Mouse (Mus musculus) liver, embryonic 14.5 days (tissue): ENCODE measurements around the gene Oosp1. TPM values are rescaled to one million over a fixed set of nuclear protein-coding genes. Genes with fewer than 3 reads are reported as not detected.

Source experiments
- ATAC-seq: fragments of 200-750 bp; cut with Nextera tagmentation; 2 replicates; pipeline ENCODE4 v1.8.0; 2017; ENCODE audit warnings: moderate number of reproducible peaks, mild to moderate bottlenecking, moderate library complexity; ENCODE audit not compliant: insufficient read depth
- DNase-seq, 3 experiments: peaks; one replicate each; pipeline ENCODE4 v3.0.0-alpha.2; 2012 to 2013; ENCODE audit warnings: low read depth in 3 of 3, low spot score in 3 of 3
- H3K27ac ChIP-seq: fragments of 300-500 bp; sonication (generic); 2 replicates; pipeline ENCODE4 v1.5.1; 2014; ENCODE audit warnings: moderate library complexity, mild to moderate bottlenecking, control low read depth, inconsistent platforms
- H3K27me3 ChIP-seq: fragments of 300-500 bp; sonication (generic); 2 replicates; pipeline ENCODE4 v1.6.1; 2014; ENCODE audit warnings: mild to moderate bottlenecking, low read length, moderate library complexity; ENCODE audit not compliant: control insufficient read depth, insufficient read depth
- H3K36me3 ChIP-seq: fragments of 300-500 bp; sonication (generic); replicated peaks from 2 replicates; pipeline ENCODE4 v1.6.1; 2014; ENCODE audit warnings: low read depth; ENCODE audit not compliant: control insufficient read depth, insufficient read depth
- H3K4me1 ChIP-seq, 2 experiments: fragments of 200-500 bp in 1 of 2; fragments of 300-500 bp in 1 of 2; sonication (generic) in 1 of 2; replicated peaks; 2 replicates each; pipeline ENCODE4 v1.6.1; 2012 to 2014; ENCODE audit warnings: antibody characterized with exemption in 1 of 2, inconsistent platforms in 1 of 2, low read length in 1 of 2; ENCODE audit not compliant: control insufficient read depth in 2 of 2, insufficient read depth in 2 of 2
- H3K4me2 ChIP-seq: fragments of 300-500 bp; sonication (generic); 2 replicates; pipeline ENCODE4 v1.6.1; 2014; ENCODE audit warnings: low read depth, mild to moderate bottlenecking, control low read depth, moderate library complexity
- H3K4me3 ChIP-seq, 2 experiments: fragments of 200-500 bp in 1 of 2; fragments of 300-500 bp in 1 of 2; sonication (generic) in 1 of 2; 2 replicates each; pipeline ENCODE4 v1.5.1; 2012 to 2014; ENCODE audit warnings: low read depth in 2 of 2, low read length in 2 of 2, mild to moderate bottlenecking in 2 of 2, control low read depth in 1 of 2, inconsistent platforms in 1 of 2, moderate library complexity in 1 of 2; ENCODE audit not compliant: insufficient read depth in 1 of 2
- H3K9ac ChIP-seq: fragments of 300-500 bp; sonication (generic); replicated peaks from 2 replicates; pipeline ENCODE4 v1.6.1; 2014; ENCODE audit warnings: mild to moderate bottlenecking, control low read depth, moderate library complexity
- H3K9me3 ChIP-seq: fragments of 300-500 bp; sonication (generic); 2 replicates; pipeline ENCODE4 v1.6.1; 2016; ENCODE audit warnings: low read length, mixed read lengths; ENCODE audit not compliant: control insufficient read depth
- CTCF ChIP-seq: IDR thresholded peaks from 2 replicates; pipeline ENCODE4 v1.5.1; 2016; ENCODE audit warnings: antibody characterized with exemption, low read depth, control low read depth
- EP300 ChIP-seq: IDR thresholded peaks from 2 replicates; pipeline ENCODE4 v1.6.1; 2016; ENCODE audit warnings: antibody characterized with exemption, low read depth
- WGBS: fragments of 180-500 bp; shearing (Covaris S2); extraction: QIAGEN DNeasy Blood & Tissue Kit; methylation state at CpG from one replicate; pipeline ENCODE4 v1.1.7; 2014; ENCODE audit not compliant: insufficient replicate concordance; 5-methylcytosine and 5-hydroxymethylcytosine counted together
- polyA plus RNA-seq, 2 experiments: library from polyadenylated mRNA; depleted of rRNA in 1 of 2; stranded (reverse) in 1 of 2; unstranded in 1 of 2; fragments of >200 nt; fragmentation: Nextera tagmentation in 1 of 2; extraction: Ambion mirVana in 1 of 2; gene quantifications; 2 replicates each; pipeline versions ENCODE4 v1.2.1 to v1.2.3; 2012 to 2014

The Oosp1 gene
- polyA plus RNA-seq, 2 experiments = 0.08 to 0.22 TPM

DNA sequence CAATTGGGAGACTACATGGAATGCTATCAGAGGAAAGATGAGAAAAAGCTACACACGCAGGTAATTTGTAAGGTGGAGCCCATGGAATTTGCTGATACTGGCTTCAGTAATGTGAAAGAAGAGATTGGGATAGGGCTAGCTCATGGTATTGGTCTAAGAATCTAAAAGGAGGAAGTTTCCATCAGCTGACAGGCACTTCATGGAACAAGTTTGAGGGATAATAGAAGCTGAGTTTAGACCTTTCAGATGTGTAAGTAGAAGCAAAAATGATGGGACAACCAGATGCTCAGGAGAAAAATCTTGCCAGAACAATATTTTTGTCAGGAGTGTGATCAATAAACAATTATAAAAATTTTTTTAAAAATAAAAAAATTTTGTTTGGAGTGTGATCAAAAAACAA, 57.2 kb downstream of the Oosp1 start:
- TF ChIP-seq EP300 (no peak), CTCF (no peak)
- DNase-seq = no peak
- Histone ChIP-seq H3K4me3 (no peak overlapping the region), H3K27ac (no peak overlapping the region), H3K4me1 (no peaks in the 10 kb centered on the region), H3K9ac (no peak overlapping the region), H3K4me2 (no peak overlapping the region), H3K27me3 (no peaks in the 10 kb centered on the region), H3K36me3 (no peaks in the 10 kb centered on the region), H3K9me3 (no peaks in the 10 kb centered on the region)
- WGBS = 50% methylated on average over 1 of the region's 1 CpGs
- ATAC-seq = no peak

DNA sequence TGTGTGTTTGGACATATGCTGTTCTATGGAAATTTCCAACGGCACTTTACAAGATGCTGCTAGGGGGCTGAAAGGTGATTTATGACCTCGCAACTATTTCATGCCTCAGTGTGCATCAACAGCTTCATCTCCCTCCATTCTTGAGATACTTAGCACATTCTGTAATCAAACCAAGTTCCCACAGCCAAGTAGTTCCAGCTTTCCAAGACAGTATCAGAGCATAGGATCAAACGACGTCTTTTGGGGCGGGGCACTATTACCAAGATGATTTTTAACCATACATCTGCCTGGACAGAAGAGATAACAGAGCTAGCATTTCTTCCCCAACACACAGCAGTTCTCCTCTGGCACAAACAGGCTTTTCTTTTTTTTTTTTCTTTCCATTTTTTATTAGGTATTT, 65.7 kb downstream of the Oosp1 start:
- Histone ChIP-seq H3K4me2 (peak overlapping the region; percentile 13; the same call in 1 of the 2 replicates), H3K4me3 (no peak overlapping the region), H3K4me1 (peaks cover 7 to 8% of the 10 kb centered on the region in 2 experiments; a peak in 2 of 4 replicates), H3K27ac (no peak overlapping the region), H3K36me3 (no peaks in the 10 kb centered on the region), H3K9ac (no peak overlapping the region), H3K9me3 (no peaks in the 10 kb centered on the region), H3K27me3 (no peaks in the 10 kb centered on the region)
- ATAC-seq (peak; percentile 89), DNase-seq (peak; percentile 36 to 45 (median 38))
- TF ChIP-seq EP300 (peak; percentile 77), CTCF (no peak)
- WGBS = 23% methylated on average over 5 of the region's 5 CpGs

DNA sequence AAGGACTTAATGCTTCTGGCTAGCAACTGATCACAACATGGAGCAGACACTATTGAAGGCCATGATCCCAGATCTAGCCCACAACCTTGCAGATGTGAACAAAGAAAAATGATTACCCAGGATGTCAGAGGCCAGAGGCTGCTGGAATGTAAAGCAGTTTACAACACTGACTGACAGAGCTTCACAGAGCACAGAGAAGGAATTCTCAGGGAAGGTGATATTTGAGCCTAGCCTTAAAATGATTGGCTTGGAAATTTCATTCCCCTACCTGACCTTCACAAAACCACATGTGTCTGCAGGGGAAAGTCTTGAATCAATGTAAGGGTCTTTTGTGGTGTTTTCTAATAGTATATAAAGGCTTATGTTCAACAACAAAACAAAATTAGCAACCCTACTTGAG, 66.2 kb downstream of the Oosp1 start:
- ATAC-seq = no peak
- Histone ChIP-seq H3K36me3 (no peaks in the 10 kb centered on the region), H3K4me3 (no peak overlapping the region), H3K4me2 (no peak overlapping the region), H3K4me1 (peaks cover 7 to 8% of the 10 kb centered on the region in 2 experiments; a peak in 2 of 4 replicates), H3K9me3 (no peaks in the 10 kb centered on the region), H3K27ac (no peak overlapping the region), H3K27me3 (no peaks in the 10 kb centered on the region), H3K9ac (no peak overlapping the region)
- DNase-seq = no peak
- TF ChIP-seq CTCF (no peak), EP300 (no peak)

DNA sequence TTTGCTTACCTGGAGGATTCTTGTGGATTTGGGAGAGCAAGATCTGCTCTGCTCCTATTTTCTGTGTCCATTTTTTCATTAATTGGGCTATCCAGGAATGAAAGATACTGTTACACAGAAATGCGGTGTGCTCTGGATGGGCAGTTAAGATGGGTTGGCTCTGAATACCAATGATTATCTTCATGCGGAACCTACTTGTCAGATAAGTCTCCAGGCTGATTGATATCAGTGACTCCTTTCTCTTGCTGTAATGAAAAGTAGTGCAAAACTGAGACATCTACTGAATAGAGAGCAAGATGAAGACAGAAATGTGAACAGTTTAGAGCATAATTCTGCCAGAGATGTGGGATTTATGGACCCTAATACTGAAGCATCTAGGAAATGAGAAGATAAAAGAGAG, 67.4 kb downstream of the Oosp1 start, which contains the start of gene Ms4a2:
TSS of gene Ms4a2 (minus strand) at position 169 of the 400 bp plus-strand sequence.
- Histone ChIP-seq H3K4me1 (peaks cover 7 to 11% of the 10 kb centered on the region in 2 experiments; a peak in 2 of 4 replicates), H3K9ac (no peak within 1 kb of the TSS), H3K4me2 (no peak within 1 kb of the TSS), H3K4me3 (no peak within 1 kb of the TSS), H3K27ac (no peak within 1 kb of the TSS), H3K27me3 (no peaks in the 10 kb centered on the region), H3K9me3 (no peaks in the 10 kb centered on the region), H3K36me3 (no peaks in the 10 kb centered on the region)
- DNase-seq (no peak), ATAC-seq (no peak)
- no peak for TF ChIP-seq EP300
- no peak for TF ChIP-seq CTCF
- 59% methylated on average over 2 of the region's 2 CpGs for WGBS

DNA sequence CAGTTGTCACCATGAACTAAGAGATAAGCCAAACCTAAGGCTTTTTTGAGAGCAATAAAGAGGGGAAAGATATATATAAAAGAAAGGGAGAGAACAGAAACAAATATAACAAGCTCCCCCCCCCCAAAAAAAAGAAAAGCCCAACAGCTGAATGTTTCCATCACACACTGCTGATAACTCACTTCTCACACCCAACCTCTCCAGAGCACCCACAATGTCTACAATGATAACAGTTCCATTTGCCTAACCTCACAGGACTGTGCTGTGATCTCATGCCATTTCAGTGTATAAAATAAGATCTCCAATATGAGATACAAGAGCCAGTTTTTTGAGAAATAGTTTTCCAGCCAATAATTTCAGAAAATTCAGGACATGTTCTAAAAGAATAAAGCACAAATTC, 73.0 kb downstream of the Oosp1 start:
- DNase-seq = no peak
- H3K36me3 ChIP-seq = no peaks in the 10 kb centered on the region
- ATAC-seq = peak; percentile 77; the same call in 1 of the 2 replicates

More for the DNA sequence above, 73.0 kb downstream of the Oosp1 start:
- Histone ChIP-seq H3K4me1 (peaks cover 10 to 20% of the 10 kb centered on the region in 2 experiments), H3K9ac (no peak overlapping the region), H3K4me3 (no peak overlapping the region), H3K27me3 (no peaks in the 10 kb centered on the region), H3K4me2 (no peak overlapping the region; the same call in 1 of the 2 replicates), H3K27ac (no peak overlapping the region), H3K9me3 (no peaks in the 10 kb centered on the region)
- TF ChIP-seq EP300 = peak; percentile 63
- TF ChIP-seq CTCF = no peak

Other genes with a start within 250 kb of the Oosp1 start
- gene Ms4a4b, start 247.6 kb downstream of the Oosp1 start, polyA plus RNA-seq (2012; rRNA removed) = 0.30 and 0.34 TPM in 2 replicates
- 0.14 and 0.30 TPM in 2 replicates for gene Ms4a4b, start 247.6 kb downstream of the Oosp1 start, polyA plus RNA-seq (2014; fragmentation: Nextera tagmentation; extraction: Ambion mirVana)
- gene Ms4a6c, start 221.8 kb downstream of the Oosp1 start, polyA plus RNA-seq (2012; rRNA removed) = 2.8 and 4.2 TPM in 2 replicates
- 6.0 and 6.3 TPM in 2 replicates for gene Ms4a6c, start 221.8 kb downstream of the Oosp1 start, polyA plus RNA-seq (2014; fragmentation: Nextera tagmentation; extraction: Ambion mirVana)
- gene Gm8369, start 205.2 kb downstream of the Oosp1 start, polyA plus RNA-seq (2012; rRNA removed) = 0.07 TPM in 1 of 2 replicates, not detected in the other
- gene Gm8369, start 205.2 kb downstream of the Oosp1 start, polyA plus RNA-seq (2014; fragmentation: Nextera tagmentation; extraction: Ambion mirVana) = not detected in 2 replicates
- gene Ms4a6b, start 174.6 kb downstream of the Oosp1 start, polyA plus RNA-seq (2012; rRNA removed) = 0.74 and 1.7 TPM in 2 replicates
- 2.1 and 2.2 TPM in 2 replicates for gene Ms4a6b, start 174.6 kb downstream of the Oosp1 start, polyA plus RNA-seq (2014; fragmentation: Nextera tagmentation; extraction: Ambion mirVana)
- gene Ms4a4d, start 154.3 kb downstream of the Oosp1 start, polyA plus RNA-seq (2012; rRNA removed) = 0.09 and 0.12 TPM in 2 replicates
- gene Ms4a4d, start 154.3 kb downstream of the Oosp1 start, polyA plus RNA-seq (2014; fragmentation: Nextera tagmentation; extraction: Ambion mirVana) = 0.20 TPM in 2 replicates
- 1.7 and 2.4 TPM in 2 replicates for gene Ms4a6d, start 86.3 kb downstream of the Oosp1 start, polyA plus RNA-seq (2012; rRNA removed)
- 4.1 and 5.4 TPM in 2 replicates for gene Ms4a6d, start 86.3 kb downstream of the Oosp1 start, polyA plus RNA-seq (2014; fragmentation: Nextera tagmentation; extraction: Ambion mirVana)
- gene Ms4a2, start 67.4 kb downstream of the Oosp1 start, polyA plus RNA-seq (2012; rRNA removed) = 0.25 and 0.58 TPM in 2 replicates
- gene Ms4a2, start 67.4 kb downstream of the Oosp1 start, polyA plus RNA-seq (2014; fragmentation: Nextera tagmentation; extraction: Ambion mirVana) = 0.77 and 1.6 TPM in 2 replicates
- 11.1 and 12.4 TPM in 2 replicates for gene Ms4a3, start 50.3 kb downstream of the Oosp1 start, polyA plus RNA-seq (2012; rRNA removed)
- 22.9 and 38.3 TPM in 2 replicates for gene Ms4a3, start 50.3 kb downstream of the Oosp1 start, polyA plus RNA-seq (2014; fragmentation: Nextera tagmentation; extraction: Ambion mirVana)
- 0.17 and 0.36 TPM in 2 replicates for gene Oosp2, start 30.6 kb downstream of the Oosp1 start, polyA plus RNA-seq (2012; rRNA removed)
- 0.66 and 0.77 TPM in 2 replicates for gene Oosp2, start 30.6 kb downstream of the Oosp1 start, polyA plus RNA-seq (2014; fragmentation: Nextera tagmentation; extraction: Ambion mirVana)
- gene Oosp3, start 5.9 kb upstream of the Oosp1 start, polyA plus RNA-seq (2012; rRNA removed) = not detected in 2 replicates
- not detected in 2 replicates for gene Oosp3, start 5.9 kb upstream of the Oosp1 start, polyA plus RNA-seq (2014; fragmentation: Nextera tagmentation; extraction: Ambion mirVana)
- gene Gif, start 56.4 kb upstream of the Oosp1 start, polyA plus RNA-seq (2012; rRNA removed) = 0.02 and 0.03 TPM in 2 replicates
- gene Gif, start 56.4 kb upstream of the Oosp1 start, polyA plus RNA-seq (2014; fragmentation: Nextera tagmentation; extraction: Ambion mirVana) = 0.13 TPM in 1 of 2 replicates, not detected in the other
- 14.0 and 27.7 TPM in 2 replicates for gene Mrpl16, start 79.2 kb upstream of the Oosp1 start, polyA plus RNA-seq (2012; rRNA removed)
- 41.8 and 43.9 TPM in 2 replicates for gene Mrpl16, start 79.2 kb upstream of the Oosp1 start, polyA plus RNA-seq (2014; fragmentation: Nextera tagmentation; extraction: Ambion mirVana)
- 0.39 and 0.78 TPM in 2 replicates for gene Stx3, start 128.3 kb upstream of the Oosp1 start, polyA plus RNA-seq (2012; rRNA removed)
- gene Stx3, start 128.3 kb upstream of the Oosp1 start, polyA plus RNA-seq (2014; fragmentation: Nextera tagmentation; extraction: Ambion mirVana) = 2.1 and 2.6 TPM in 2 replicates
- not detected in 2 replicates for gene Olfr1417, start 148.1 kb upstream of the Oosp1 start, polyA plus RNA-seq (2012; rRNA removed)
- gene Olfr1417, start 148.1 kb upstream of the Oosp1 start, polyA plus RNA-seq (2014; fragmentation: Nextera tagmentation; extraction: Ambion mirVana) = not detected in 2 replicates
- not detected in 2 replicates for gene Olfr1418, start 169.9 kb upstream of the Oosp1 start, polyA plus RNA-seq (2012; rRNA removed)
- gene Olfr1418, start 169.9 kb upstream of the Oosp1 start, polyA plus RNA-seq (2014; fragmentation: Nextera tagmentation; extraction: Ambion mirVana) = not detected in 2 replicates
- not detected in 2 replicates for gene Olfr1419, start 184.0 kb upstream of the Oosp1 start, polyA plus RNA-seq (2012; rRNA removed)
- gene Olfr1419, start 184.0 kb upstream of the Oosp1 start, polyA plus RNA-seq (2014; fragmentation: Nextera tagmentation; extraction: Ambion mirVana) = not detected in 2 replicates
- gene Olfr1420, start 195.4 kb upstream of the Oosp1 start, polyA plus RNA-seq (2012; rRNA removed) = not detected in 2 replicates
- not detected in 2 replicates for gene Olfr1420, start 195.4 kb upstream of the Oosp1 start, polyA plus RNA-seq (2014; fragmentation: Nextera tagmentation; extraction: Ambion mirVana)
- gene Patl1, start 221.2 kb upstream of the Oosp1 start, polyA plus RNA-seq (2012; rRNA removed) = 8.0 and 8.7 TPM in 2 replicates
- 6.0 and 7.1 TPM in 2 replicates for gene Patl1, start 221.2 kb upstream of the Oosp1 start, polyA plus RNA-seq (2014; fragmentation: Nextera tagmentation; extraction: Ambion mirVana)